Mouse (Mus musculus): ENCODE measurements at regions not wholly inside any gene's neighbourhood (a gene's known extent, or its start where the extent isn't known, plus 50 kb on each side); places are given as distances from the start of the nearest gene placed in this dataset.
A peak's percentile ranks its signal among the peaks of the same experiment; 100 is the strongest.

- WGBS (ENCODE audit: insufficient replicate concordance): 58% methylated on average over 2 of the region's 2 CpGs
These were observed 618.5 kb upstream of the Klf6 start for GRCm38 (mm10) chr13:5242782-5243181.

GRCm38 (mm10) chr13:5248671-5249391, 612.5 kb upstream of the Klf6 start:
- WGBS (ENCODE audit: insufficient replicate concordance): 37% methylated on average over 3 of the region's 3 CpGs
- no peak for ATAC-seq (ENCODE audit: low read depth)

More at GRCm38 (mm10) chr13:5242782-5243181, 618.5 kb upstream of the Klf6 start:
- Histone ChIP-seq H3K4me3 (ENCODE audit: low read depth, low read length) (no peak overlapping the region), H3K27me3 (ENCODE audit: control insufficient read depth, insufficient read depth, low read depth, low read length) (no peaks in the 10 kb centered on the region), H3K4me2 (ENCODE audit: low read depth, low read length) (no peak overlapping the region), H3K36me3 (ENCODE audit: control insufficient read depth, insufficient read depth) (no peaks in the 10 kb centered on the region), H3K9me3 (replicated peaks; ENCODE audit: control insufficient read depth, low read length) (no peaks in the 10 kb centered on the region), H3K9ac (ENCODE audit: low read depth, low read length) (no peak overlapping the region), H3K27ac (ENCODE audit: low read length) (no peak overlapping the region), H3K4me1 (ENCODE audit: control insufficient read depth, low read depth, low read length) (no peaks in the 10 kb centered on the region)
- no peak for ATAC-seq (ENCODE audit: low read depth)

GRCm38 (mm10) chr13:5257891-5258660, 603.2 kb upstream of the Klf6 start:
- 46% methylated on average over 6 of the region's 6 CpGs for WGBS (ENCODE audit: insufficient replicate concordance)
- no peak for ATAC-seq (ENCODE audit: low read depth)
- Histone ChIP-seq H3K4me2 (ENCODE audit: low read depth, low read length) (no peak overlapping the region), H3K27me3 (ENCODE audit: control insufficient read depth, insufficient read depth, low read depth, low read length) (no peaks in the 10 kb centered on the region), H3K36me3 (ENCODE audit: control insufficient read depth, insufficient read depth) (no peaks in the 10 kb centered on the region), H3K9me3 (replicated peaks; ENCODE audit: control insufficient read depth, low read length) (no peaks in the 10 kb centered on the region), H3K4me1 (ENCODE audit: control insufficient read depth, low read depth, low read length) (no peaks in the 10 kb centered on the region), H3K4me3 (ENCODE audit: low read depth, low read length) (no peak overlapping the region), H3K27ac (ENCODE audit: low read length) (no peak overlapping the region), H3K9ac (ENCODE audit: low read depth, low read length) (no peak overlapping the region)

More at GRCm38 (mm10) chr13:5248671-5249391, 612.5 kb upstream of the Klf6 start:
- Histone ChIP-seq H3K36me3 (ENCODE audit: control insufficient read depth, insufficient read depth) (no peaks in the 10 kb centered on the region), H3K9ac (ENCODE audit: low read depth, low read length) (no peak overlapping the region), H3K4me3 (ENCODE audit: low read depth, low read length) (no peak overlapping the region), H3K27me3 (ENCODE audit: control insufficient read depth, insufficient read depth, low read depth, low read length) (no peaks in the 10 kb centered on the region), H3K4me1 (ENCODE audit: control insufficient read depth, low read depth, low read length) (no peaks in the 10 kb centered on the region), H3K27ac (ENCODE audit: low read length) (no peak overlapping the region), H3K4me2 (ENCODE audit: low read depth, low read length) (no peak overlapping the region), H3K9me3 (replicated peaks; ENCODE audit: control insufficient read depth, low read length) (no peaks in the 10 kb centered on the region)

GRCm38 (mm10) chr13:5259760-5260159, 601.5 kb upstream of the Klf6 start:
- Histone ChIP-seq H3K4me2 (ENCODE audit: low read depth, low read length) (no peak overlapping the region), H3K4me3 (ENCODE audit: low read depth, low read length) (no peak overlapping the region), H3K9ac (ENCODE audit: low read depth, low read length) (no peak overlapping the region), H3K27me3 (ENCODE audit: control insufficient read depth, insufficient read depth, low read depth, low read length) (no peaks in the 10 kb centered on the region), H3K9me3 (replicated peaks; ENCODE audit: control insufficient read depth, low read length) (no peaks in the 10 kb centered on the region), H3K27ac (ENCODE audit: low read length) (no peak overlapping the region), H3K36me3 (ENCODE audit: control insufficient read depth, insufficient read depth) (no peaks in the 10 kb centered on the region), H3K4me1 (ENCODE audit: control insufficient read depth, low read depth, low read length) (no peaks in the 10 kb centered on the region)
- WGBS (ENCODE audit: insufficient replicate concordance): 61% methylated on average over 3 of the region's 3 CpGs
- no peak for ATAC-seq (ENCODE audit: low read depth)

- Histone ChIP-seq H3K9ac (ENCODE audit: low read depth, low read length) (no peak overlapping the region), H3K4me1 (ENCODE audit: control insufficient read depth, low read depth, low read length) (no peaks in the 10 kb centered on the region), H3K27me3 (ENCODE audit: control insufficient read depth, insufficient read depth, low read depth, low read length) (no peaks in the 10 kb centered on the region), H3K4me2 (ENCODE audit: low read depth, low read length) (no peak overlapping the region), H3K4me3 (ENCODE audit: low read depth, low read length) (no peak overlapping the region), H3K9me3 (replicated peaks; ENCODE audit: control insufficient read depth, low read length) (no peaks in the 10 kb centered on the region), H3K27ac (ENCODE audit: low read length) (no peak overlapping the region), H3K36me3 (ENCODE audit: control insufficient read depth, insufficient read depth) (no peaks in the 10 kb centered on the region)
- 31% methylated on average over 1 of the region's 1 CpGs for WGBS (ENCODE audit: insufficient replicate concordance)
- ATAC-seq (ENCODE audit: low read depth): no peak
These were observed 588.6 kb upstream of the Klf6 start for GRCm38 (mm10) chr13:5272506-5273192.

GRCm38 (mm10) chr13:5276564-5276963, 584.7 kb upstream of the Klf6 start:
- no peaks in the 10 kb centered on the region for H3K27me3 ChIP-seq (ENCODE audit: control insufficient read depth, insufficient read depth, low read depth, low read length)
- no peaks in the 10 kb centered on the region for H3K4me1 ChIP-seq (ENCODE audit: control insufficient read depth, low read depth, low read length)
- 41% methylated on average over 1 of the region's 1 CpGs for WGBS (ENCODE audit: insufficient replicate concordance)
- no peak overlapping the region for H3K4me3 ChIP-seq (ENCODE audit: low read depth, low read length)
- H3K9me3 ChIP-seq (replicated peaks; ENCODE audit: control insufficient read depth, low read length): no peaks in the 10 kb centered on the region
- H3K36me3 ChIP-seq (ENCODE audit: control insufficient read depth, insufficient read depth): no peaks in the 10 kb centered on the region
- H3K9ac ChIP-seq (ENCODE audit: low read depth, low read length): no peak overlapping the region
- no peak overlapping the region for H3K4me2 ChIP-seq (ENCODE audit: low read depth, low read length)
- no peak overlapping the region for H3K27ac ChIP-seq (ENCODE audit: low read length)
- no peak for ATAC-seq (ENCODE audit: low read depth)

- Histone ChIP-seq H3K36me3 (ENCODE audit: control insufficient read depth, insufficient read depth) (no peaks in the 10 kb centered on the region), H3K9me3 (replicated peaks; ENCODE audit: control insufficient read depth, low read length) (no peaks in the 10 kb centered on the region), H3K27ac (ENCODE audit: low read length) (no peak overlapping the region), H3K27me3 (ENCODE audit: control insufficient read depth, insufficient read depth, low read depth, low read length) (no peaks in the 10 kb centered on the region), H3K4me1 (ENCODE audit: control insufficient read depth, low read depth, low read length) (no peaks in the 10 kb centered on the region), H3K9ac (ENCODE audit: low read depth, low read length) (no peak overlapping the region), H3K4me3 (ENCODE audit: low read depth, low read length) (no peak overlapping the region), H3K4me2 (ENCODE audit: low read depth, low read length) (no peak overlapping the region)
- ATAC-seq (ENCODE audit: low read depth): no peak
- WGBS (ENCODE audit: insufficient replicate concordance): 39% methylated on average over 1 of the region's 1 CpGs
These were observed 571.4 kb upstream of the Klf6 start for GRCm38 (mm10) chr13:5289753-5290449.

- Histone ChIP-seq H3K4me3 (ENCODE audit: low read depth, low read length) (no peak overlapping the region), H3K9ac (ENCODE audit: low read depth, low read length) (no peak overlapping the region), H3K4me1 (ENCODE audit: control insufficient read depth, low read depth, low read length) (no peaks in the 10 kb centered on the region), H3K4me2 (ENCODE audit: low read depth, low read length) (no peak overlapping the region), H3K36me3 (ENCODE audit: control insufficient read depth, insufficient read depth) (no peaks in the 10 kb centered on the region), H3K27me3 (ENCODE audit: control insufficient read depth, insufficient read depth, low read depth, low read length) (no peaks in the 10 kb centered on the region), H3K27ac (ENCODE audit: low read length) (no peak overlapping the region), H3K9me3 (replicated peaks; ENCODE audit: control insufficient read depth, low read length) (no peaks in the 10 kb centered on the region)
- WGBS (ENCODE audit: insufficient replicate concordance): 14% methylated on average over 1 of the region's 1 CpGs
- ATAC-seq (ENCODE audit: low read depth): peak; percentile 16; the same call in 1 of the 2 replicates
These were observed 559.1 kb upstream of the Klf6 start for GRCm38 (mm10) chr13:5302141-5302540.

Measured in liver, embryonic 16.5 days (tissue).